14 mouse cellular contexts compared by ENCODE assay signal in the genomic region with DNA sequence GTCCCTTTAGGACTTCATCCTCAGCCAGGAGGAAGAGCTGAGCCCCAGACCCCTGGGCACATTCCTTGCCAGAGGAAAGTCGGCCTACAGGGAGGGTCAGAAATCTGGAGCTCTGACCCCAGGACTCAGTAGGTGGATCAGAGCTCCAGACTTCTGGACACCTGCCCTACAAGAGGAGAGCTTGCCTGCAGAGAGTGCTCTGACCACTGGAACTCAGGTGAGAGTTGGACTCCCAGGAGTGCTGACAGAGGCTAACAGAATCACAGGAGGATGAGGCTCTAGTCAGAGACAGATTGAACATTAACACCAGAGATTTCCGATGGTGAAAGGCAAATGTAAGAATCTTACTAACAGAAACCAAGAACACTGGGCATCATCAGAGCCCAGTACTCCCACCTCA. TPM values are rescaled to one million over a fixed set of nuclear protein-coding genes. Genes with fewer than 3 reads are reported as not detected.
DNase-seq lines count a peak whose midpoint lies in the region; TF ChIP-seq lines count a peak whose summit lies in the region.
"Not testable (repeated sequence)": the region's sequence is repeated elsewhere in the genome, so short reads cannot be mapped to it uniquely, and the experiment has no call there.
"Had no signal": no experiment of that assay in that cellular context is flagged by ENCODE, and none has a peak within 500 bp of the region (broad histone marks: within the 10 kb centered on the region; RNA-seq: fewer than 3 reads in every experiment).

No protein-coding gene starts in this region.

- H3K4me3 ChIP-seq in kidney, adult 2 months (ENCODE audit: insufficient read depth, low read depth, low read length), result not testable (repeated sequence)

- WGBS in kidney, adult 2 months, result 53% methylated on average over 2 of the region's 2 CpGs

- peak; percentile 60 for DNase-seq in heart, adult 11 months
- peak; percentile 57 for DNase-seq in kidney, adult 11 months
- peak; percentile 66 for DNase-seq in kidney, adult 2 months
- DNase-seq in kidney, adult 8-10 months, result peak; percentile 37 to 44
- DNase-seq in kidney, adult 9 months, result peak; percentile 65
- DNase-seq in kidney, postnatal 25 days, result peak; percentile 12 to 72
- peak; percentile 19 to 39 for DNase-seq in kidney, postnatal 36 days

- not testable (repeated sequence) for TF ChIP-seq POLR2A in kidney, adult 2 months (IDR thresholded peaks at IDR 0.05; ENCODE audit: low read depth, low read length)

- not testable (repeated sequence) for H3K27me3 ChIP-seq in kidney, adult 2 months (replicated peaks; ENCODE audit: control insufficient read depth, insufficient read depth, low read length)

- H3K27ac ChIP-seq in kidney, adult 2 months (ENCODE audit: insufficient read depth, low read depth, low read length), result peak overlapping the region; percentile 63

- H3K4me1 ChIP-seq in kidney, adult 2 months (ENCODE audit: control insufficient read depth, insufficient read depth, low read length), result not testable (repeated sequence)

- not testable (repeated sequence) for H3K36me3 ChIP-seq in kidney, adult 2 months (ENCODE audit: control insufficient read depth, insufficient read depth, low read length)

- not testable (repeated sequence) for TF ChIP-seq CTCF in kidney, adult 2 months (conservative IDR thresholded peaks at IDR 0.05; ENCODE audit: insufficient read depth, insufficient read length, low read depth, low read length)

RNA-seq across cellular contexts. Expression of a gene that starts 14.4 kb away (rescaled TPM):
- 0.72 and 0.92 TPM in 2 replicates for polyA plus RNA-seq in kidney, adult 2 months (2012; rRNA removed)
- polyA plus RNA-seq: activated CD4-positive, CD25-positive, alpha-beta regulatory T cell, adult 4 months; adrenal gland, adult 2 months; brain, embryonic 14.5 days; C2C12; CD4-positive, CD25-positive, alpha-beta regulatory T cell, adult 4 months; G1E; Patski had no signal

RNA-seq across cellular contexts. Expression of a gene that starts 32.9 kb away (rescaled TPM):
- polyA plus RNA-seq in kidney, adult 2 months (2012; rRNA removed), result not detected in 2 replicates
- polyA plus RNA-seq: activated CD4-positive, CD25-positive, alpha-beta regulatory T cell, adult 4 months; adrenal gland, adult 2 months; brain, embryonic 14.5 days; C2C12; CD4-positive, CD25-positive, alpha-beta regulatory T cell, adult 4 months; G1E; Patski had no signal

RNA-seq across cellular contexts. Expression of a gene that starts 37.0 kb away (rescaled TPM):
- polyA plus RNA-seq in kidney, adult 2 months (2012; rRNA removed), result not detected in 2 replicates
- polyA plus RNA-seq: activated CD4-positive, CD25-positive, alpha-beta regulatory T cell, adult 4 months; adrenal gland, adult 2 months; brain, embryonic 14.5 days; C2C12; CD4-positive, CD25-positive, alpha-beta regulatory T cell, adult 4 months; G1E; Patski had no signal

RNA-seq across cellular contexts. Expression of a gene that starts 41.5 kb away (rescaled TPM):
- polyA plus RNA-seq in kidney, adult 2 months (2012; rRNA removed), result not detected in 2 replicates
- polyA plus RNA-seq: activated CD4-positive, CD25-positive, alpha-beta regulatory T cell, adult 4 months; adrenal gland, adult 2 months; brain, embryonic 14.5 days; C2C12; CD4-positive, CD25-positive, alpha-beta regulatory T cell, adult 4 months; G1E; Patski had no signal

RNA-seq across cellular contexts. Expression of a gene that starts 45.3 kb away (rescaled TPM):
- polyA plus RNA-seq in kidney, adult 2 months (2012; rRNA removed), result 20.3 and 34.2 TPM in 2 replicates
- polyA plus RNA-seq: adrenal gland, adult 2 months; brain, embryonic 14.5 days; C2C12; CD4-positive, CD25-positive, alpha-beta regulatory T cell, adult 4 months; G1E; Patski had no signal
